Mouse (Mus musculus): ENCODE data around the gene Cdx2.

- no peak for TF ChIP-seq ZC3H11A (IDR thresholded peaks at IDR 0.05; ENCODE audit: low read depth, low read length)
- TF ChIP-seq MEF2A (IDR thresholded peaks at IDR 0.05; ENCODE audit: borderline replicate concordance, low read depth, low read length) = no peak
- TF ChIP-seq POLR2AphosphoS2 (IDR thresholded peaks at IDR 0.05; ENCODE audit: low read depth, low read length) = no peak
- no peak for TF ChIP-seq CTCF (conservative IDR thresholded peaks at IDR 0.05 in 1 of 2, IDR thresholded peaks at IDR 0.05 in 1 of 2; ENCODE audit: low read depth in 2 of 2, low read length in 2 of 2)
- TF ChIP-seq TBP (conservative IDR thresholded peaks at IDR 0.05; ENCODE audit: low read depth, low read length) = no peak
- TF ChIP-seq UBTF (IDR thresholded peaks at IDR 0.05; ENCODE audit: low read depth, low read length) = no peak
- TF ChIP-seq JUN (IDR thresholded peaks at IDR 0.05; ENCODE audit: insufficient read depth, low read depth, low read length) = no peak
- no peak for TF ChIP-seq POLR2A (IDR thresholded peaks at IDR 0.05; ENCODE audit: low read depth, low read length)
- TF ChIP-seq ELF1 (IDR thresholded peaks at IDR 0.05; ENCODE audit: low read depth, low read length) = no peak
- TF ChIP-seq TCF12 (IDR thresholded peaks at IDR 0.05; ENCODE audit: low read depth, low read length) = no peak
These were observed 43.1 kb downstream of the Cdx2 start for GRCm38 (mm10) chr5:147263945-147264344.
